In genomic region chr12:100199891-100200644, GRCm38 (mm10) we compare ENCODE assay signal across 8 mouse cellular contexts. TPM values are rescaled to one million over a fixed set of nuclear protein-coding genes. Genes with fewer than 3 reads are reported as not detected.
A peak's percentile ranks its signal among the peaks of the same experiment; 100 is the strongest.
DNase-seq lines count a peak whose midpoint lies in the region; ATAC-seq lines count a peak whose summit lies in the region.

No protein-coding gene starts in this region.

- H3K4me1 ChIP-seq in embryonic facial prominence, embryonic 14.5 days (ENCODE audit: control insufficient read depth, insufficient read depth, low read length), result peaks cover 8% of the 10 kb centered on the region
- peaks cover 9% of the 10 kb centered on the region for H3K4me1 ChIP-seq in heart, embryonic 11.5 days (ENCODE audit: control insufficient read depth, insufficient read depth, low read length)
- H3K4me1 ChIP-seq in kidney, embryonic 14.5 days (ENCODE audit: control insufficient read depth, insufficient read depth, low read length), result peaks cover 12% of the 10 kb centered on the region; the same call in 1 of the 2 replicates
- H3K4me1 ChIP-seq in liver, embryonic 13.5 days (replicated peaks), result peaks cover 36% of the 10 kb centered on the region
- peaks cover 18% of the 10 kb centered on the region; the same call in 1 of the 2 replicates for H3K4me1 ChIP-seq in stomach, embryonic 15.5 days

- ATAC-seq in embryonic facial prominence, embryonic 14.5 days (ENCODE audit: low read depth), result peak; percentile 71
- peak; percentile 76 for ATAC-seq in heart, embryonic 11.5 days (replicated peaks; ENCODE audit: insufficient number of reproducible peaks, low FRiP score, low TSS enrichment)
- ATAC-seq in kidney, embryonic 14.5 days (ENCODE audit: low FRiP score, low TSS enrichment), result peak; percentile 74
- ATAC-seq in liver, embryonic 13.5 days (ENCODE audit: low read depth), result peak; percentile 82
- peak; percentile 71 for ATAC-seq in stomach, embryonic 15.5 days (ENCODE audit: insufficient read depth, low FRiP score, low read depth)

- H3K4me2 ChIP-seq in embryonic facial prominence, embryonic 14.5 days (ENCODE audit: low read depth, low read length), result peak overlapping the region; percentile 83
- peak overlapping the region; percentile 88 for H3K4me2 ChIP-seq in heart, embryonic 11.5 days
- H3K4me2 ChIP-seq in kidney, embryonic 14.5 days (replicated peaks; ENCODE audit: low read depth, low read length), result peak overlapping the region; percentile 90
- peak overlapping the region; percentile 99 for H3K4me2 ChIP-seq in liver, embryonic 13.5 days
- peak overlapping the region; percentile 82 for H3K4me2 ChIP-seq in stomach, embryonic 15.5 days

- H3K27me3 ChIP-seq in embryonic facial prominence, embryonic 14.5 days (replicated peaks; ENCODE audit: control insufficient read depth, insufficient read depth, low read length), result no peaks in the 10 kb centered on the region
- no peaks in the 10 kb centered on the region for H3K27me3 ChIP-seq in heart, embryonic 11.5 days (ENCODE audit: control insufficient read depth, insufficient read depth, low read length)
- no peaks in the 10 kb centered on the region for H3K27me3 ChIP-seq in kidney, embryonic 14.5 days (ENCODE audit: control insufficient read depth, insufficient read depth, low read length)
- no peaks in the 10 kb centered on the region for H3K27me3 ChIP-seq in liver, embryonic 13.5 days
- H3K27me3 ChIP-seq in stomach, embryonic 15.5 days (replicated peaks), result no peaks in the 10 kb centered on the region

- peak overlapping the region; percentile 84 for H3K27ac ChIP-seq in embryonic facial prominence, embryonic 14.5 days (replicated peaks; ENCODE audit: low read depth, low read length)
- H3K27ac ChIP-seq in heart, embryonic 11.5 days (ENCODE audit: low read depth, low read length), result peak overlapping the region; percentile 87
- H3K27ac ChIP-seq in kidney, embryonic 14.5 days (ENCODE audit: low read depth, low read length), result peak overlapping the region; percentile 85
- peak overlapping the region; percentile 91 for H3K27ac ChIP-seq in liver, embryonic 13.5 days
- peak overlapping the region; percentile 92 for H3K27ac ChIP-seq in stomach, embryonic 15.5 days

- peak overlapping the region; percentile 96 for H3K4me3 ChIP-seq in embryonic facial prominence, embryonic 14.5 days (ENCODE audit: low read depth, low read length)
- H3K4me3 ChIP-seq in heart, embryonic 11.5 days (ENCODE audit: low read depth, low read length), result peak overlapping the region; percentile 96
- peak overlapping the region; percentile 98 for H3K4me3 ChIP-seq in kidney, embryonic 14.5 days (ENCODE audit: low read length)
- H3K4me3 ChIP-seq in liver, embryonic 13.5 days (replicated peaks), result peak overlapping the region; percentile 91
- H3K4me3 ChIP-seq in stomach, embryonic 15.5 days (replicated peaks), result peak overlapping the region; percentile 95

- peak; percentile 73 to 76 for DNase-seq in B cell, adult 2 months
- peak; percentile 43 to 54 for DNase-seq in adrenal gland, postnatal 4 days (ENCODE audit: low spot score in 2 of 2)
- peak; percentile 63 for DNase-seq in embryonic facial prominence, embryonic 14.5 days (ENCODE audit: low spot score)
- peak; percentile 61 for DNase-seq in liver, embryonic 13.5 days
- peak; percentile 52 to 58 for DNase-seq in natural killer cell, adult 2 months (ENCODE audit: low spot score in 2 of 2)

- H3K9ac ChIP-seq in embryonic facial prominence, embryonic 14.5 days (ENCODE audit: low read depth, low read length), result peak overlapping the region; percentile 90
- H3K9ac ChIP-seq in heart, embryonic 11.5 days (ENCODE audit: low read depth, low read length), result peak overlapping the region; percentile 93
- peak overlapping the region; percentile 92 for H3K9ac ChIP-seq in kidney, embryonic 14.5 days (ENCODE audit: low read depth, low read length)
- H3K9ac ChIP-seq in liver, embryonic 13.5 days, result peak overlapping the region; percentile 91
- peak overlapping the region; percentile 96 for H3K9ac ChIP-seq in stomach, embryonic 15.5 days

- no peaks in the 10 kb centered on the region for H3K9me3 ChIP-seq in embryonic facial prominence, embryonic 14.5 days (ENCODE audit: control insufficient read depth, low read length)
- no peaks in the 10 kb centered on the region for H3K9me3 ChIP-seq in heart, embryonic 11.5 days (replicated peaks; ENCODE audit: control insufficient read depth, low read length)
- no peaks in the 10 kb centered on the region for H3K9me3 ChIP-seq in kidney, embryonic 14.5 days (ENCODE audit: control insufficient read depth, low read length)
- H3K9me3 ChIP-seq in liver, embryonic 13.5 days (replicated peaks), result no peaks in the 10 kb centered on the region
- no peaks in the 10 kb centered on the region for H3K9me3 ChIP-seq in stomach, embryonic 15.5 days

- peaks cover 29% of the 10 kb centered on the region for H3K36me3 ChIP-seq in embryonic facial prominence, embryonic 14.5 days (ENCODE audit: control insufficient read depth, insufficient read depth, low read length)
- H3K36me3 ChIP-seq in heart, embryonic 11.5 days (ENCODE audit: control insufficient read depth, insufficient read depth, low read length), result peaks cover 4% of the 10 kb centered on the region; the same call in 1 of the 2 replicates
- peaks cover 30% of the 10 kb centered on the region for H3K36me3 ChIP-seq in kidney, embryonic 14.5 days (ENCODE audit: control insufficient read depth, insufficient read depth, low read length)
- H3K36me3 ChIP-seq in liver, embryonic 13.5 days, result peaks cover 30% of the 10 kb centered on the region
- peaks cover 21% of the 10 kb centered on the region for H3K36me3 ChIP-seq in stomach, embryonic 15.5 days

- WGBS in embryonic facial prominence, embryonic 14.5 days, result 0% methylated on average over 15 of the region's 86 CpGs
- under 1% methylated on average over 78 of the region's 86 CpGs for WGBS in heart, embryonic 11.5 days (ENCODE audit: insufficient replicate concordance)
- under 1% methylated on average over 72 of the region's 86 CpGs for WGBS in kidney, embryonic 14.5 days
- under 1% methylated on average over 72 of the region's 86 CpGs for WGBS in liver, embryonic 13.5 days (ENCODE audit: insufficient replicate concordance)
- WGBS in stomach, embryonic 15.5 days, result under 1% methylated on average over 64 of the region's 86 CpGs

RNA-seq across cellular contexts. Expression of gene Calm1, which starts 0.8 kb away (rescaled TPM):
- 100 to 1,000 TPM; 373 to 429 TPM for total RNA-seq in adrenal gland, postnatal 4 days (2021)
- polyA plus RNA-seq in embryonic facial prominence, embryonic 14.5 days (2014; fragmentation: Nextera tagmentation; extraction: Ambion mirVana), result 1,378 and 1,440 TPM in 2 replicates
- polyA plus RNA-seq in heart, embryonic 11.5 days (2014; fragmentation: Nextera tagmentation; extraction: Ambion mirVana), result 797 and 913 TPM in 2 replicates
- 1,237 and 1,509 TPM in 2 replicates for polyA plus RNA-seq in kidney, embryonic 14.5 days (2014; fragmentation: Nextera tagmentation; extraction: Ambion mirVana)
- polyA plus RNA-seq in liver, embryonic 13.5 days (2015; fragmentation: Nextera tagmentation; extraction: Ambion mirVana), result 699 and 762 TPM in 2 replicates
- 1,764 and 1,796 TPM in 2 replicates for polyA plus RNA-seq in stomach, embryonic 15.5 days (2015; fragmentation: Nextera tagmentation; extraction: Ambion mirVana)

RNA-seq across cellular contexts. Expression of gene Nrde2, which starts 40.6 kb away (rescaled TPM):
- total RNA-seq in adrenal gland, postnatal 4 days (2021), result 10 to 100 TPM; 30.7 to 32.5 TPM
- polyA plus RNA-seq in embryonic facial prominence, embryonic 14.5 days (2014; fragmentation: Nextera tagmentation; extraction: Ambion mirVana), result 10.6 and 11.4 TPM in 2 replicates
- 6.2 and 10.1 TPM in 2 replicates for polyA plus RNA-seq in heart, embryonic 11.5 days (2014; fragmentation: Nextera tagmentation; extraction: Ambion mirVana)
- 11.7 and 20.1 TPM in 2 replicates for polyA plus RNA-seq in kidney, embryonic 14.5 days (2014; fragmentation: Nextera tagmentation; extraction: Ambion mirVana)
- 6.4 and 8.0 TPM in 2 replicates for polyA plus RNA-seq in liver, embryonic 13.5 days (2015; fragmentation: Nextera tagmentation; extraction: Ambion mirVana)
- 10.3 and 12.2 TPM in 2 replicates for polyA plus RNA-seq in stomach, embryonic 15.5 days (2015; fragmentation: Nextera tagmentation; extraction: Ambion mirVana)

Comparison
In these comparisons a context has a peak if more than half of its experiments do, and no peak if none do; other contexts are left out.
1. Peak in every context shown above with its lines: DNase-seq, ATAC-seq, H3K4me3 ChIP-seq and H3K27ac ChIP-seq.